Mouse (Mus musculus) kidney, adult 2 months (tissue): ENCODE data around the gene Rapgefl1.

ENCODE experiments used
- CTCF ChIP-seq: fragments of 200-500 bp; conservative IDR thresholded peaks from 2 replicates; pipeline ENCODE4 v1.5.1; 2011; ENCODE audit warnings: low read depth, mild to moderate bottlenecking, control low read depth, low read length, moderate library complexity, mixed read lengths; ENCODE audit not compliant: insufficient read depth, insufficient read length
- POLR2A ChIP-seq: fragments of 200-500 bp; IDR thresholded peaks from one replicate; pipeline ENCODE4 v1.6.1; 2011; ENCODE audit warnings: low read depth, low read length, control low read depth

GRCm38 (mm10) chr11:98850100-98851093 is 13.8 kb downstream of the Rapgefl1 start:
- TF ChIP-seq POLR2A (no peak), CTCF (no peak)
